Mouse (Mus musculus) kidney, postnatal 0 days (tissue): ENCODE results near the gene Mast4. TPM values are rescaled to one million over a fixed set of nuclear protein-coding genes. Genes with fewer than 3 reads are reported as not detected.

Experiments used
- ATAC-seq: fragments of 200-750 bp; cut with Nextera tagmentation; replicated peaks from 2 replicates; pipeline ENCODE4 v1.8.0; 2017; ENCODE audit warnings: low read depth, moderate number of reproducible peaks, moderate TSS enrichment, moderate library complexity; ENCODE audit not compliant: low FRiP score
- DNase-seq: peaks from one replicate; pipeline ENCODE4 v3.0.0-alpha.2; 2016; ENCODE audit warnings: low spot score
- H3K27ac ChIP-seq: fragments of 300-500 bp; sonication (generic); 2 replicates; pipeline ENCODE4 v1.5.1; 2014; ENCODE audit warnings: mild to moderate bottlenecking
- H3K27me3 ChIP-seq: fragments of 300-500 bp; sonication (generic); 2 replicates; pipeline ENCODE4 v1.6.1; 2014; ENCODE audit warnings: low read length, mixed read lengths; ENCODE audit not compliant: insufficient read depth
- H3K36me3 ChIP-seq: fragments of 300-500 bp; sonication (generic); 2 replicates; pipeline ENCODE4 v1.6.1; 2014; ENCODE audit warnings: low read length, mixed read lengths; ENCODE audit not compliant: insufficient read depth
- H3K4me1 ChIP-seq: fragments of 300-500 bp; sonication (generic); replicated peaks from 2 replicates; pipeline ENCODE4 v1.6.1; 2014; ENCODE audit warnings: antibody characterized with exemption, low read length, mixed read lengths; ENCODE audit not compliant: insufficient read depth
- H3K4me2 ChIP-seq: fragments of 300-500 bp; sonication (generic); 2 replicates; pipeline ENCODE4 v1.6.1; 2014; ENCODE audit warnings: mild to moderate bottlenecking, low read length, moderate library complexity, mixed read lengths
- H3K4me3 ChIP-seq: fragments of 300-500 bp; sonication (generic); replicated peaks from 2 replicates; pipeline ENCODE4 v1.5.1; 2014; ENCODE audit warnings: low read depth, low read length
- H3K9ac ChIP-seq: fragments of 300-500 bp; sonication (generic); 2 replicates; pipeline ENCODE4 v1.6.1; 2014; ENCODE audit warnings: low read depth, low read length
- H3K9me3 ChIP-seq: fragments of 300-500 bp; sonication (generic); replicated peaks from 2 replicates; pipeline ENCODE4 v1.6.1; 2016; ENCODE audit warnings: low read length, inconsistent platforms, mixed read lengths
- CTCF ChIP-seq: IDR thresholded peaks from 2 replicates; pipeline ENCODE4 v1.5.1; 2016; ENCODE audit warnings: antibody characterized with exemption, low read depth, mild to moderate bottlenecking, moderate library complexity
- WGBS: fragments of 180-500 bp; shearing (Covaris S2); extraction: QIAGEN DNeasy Blood & Tissue Kit; methylation state at CpG from one replicate; pipeline ENCODE4 v1.1.7; 2014; 5-methylcytosine and 5-hydroxymethylcytosine counted together
- polyA plus RNA-seq: library from polyadenylated mRNA; unstranded; fragments of >200 nt; fragmentation: Nextera tagmentation; extraction: Ambion mirVana; gene quantifications from 2 replicates; pipeline ENCODE4 v1.2.1, GENCODE M21; 2015

Gene Mast4
- polyA plus RNA-seq, 1 experiment from 2014 or later = 10.6 TPM

GRCm38 (mm10) chr13:102912867-102913266 is 421.4 kb downstream of the Mast4 start:
- Histone ChIP-seq H3K4me3 (no peak overlapping the region), H3K36me3 (no peaks in the 10 kb centered on the region), H3K9me3 (no peaks in the 10 kb centered on the region), H3K4me2 (no peak overlapping the region), H3K4me1 (no peaks in the 10 kb centered on the region), H3K9ac (no peak overlapping the region), H3K27me3 (no peaks in the 10 kb centered on the region), H3K27ac (no peak overlapping the region)
- no peak for TF ChIP-seq CTCF
- ATAC-seq (no peak), DNase-seq (no peak)
- WGBS = 80% methylated on average over 12 of the region's 12 CpGs

- WGBS = 87% methylated on average over 5 of the region's 5 CpGs
Observed at GRCm38 (mm10) chr13:102909654-102910418, 424.5 kb downstream of the Mast4 start.

GRCm38 (mm10) chr13:102906661-102907009 is 427.7 kb downstream of the Mast4 start:
- Histone ChIP-seq H3K4me3 (peak overlapping the region; percentile 59), H3K27ac (peak overlapping the region; percentile 87), H3K27me3 (no peaks in the 10 kb centered on the region), H3K4me1 (peaks cover 3% of the 10 kb centered on the region; the same call in 1 of the 2 replicates), H3K4me2 (peak overlapping the region; percentile 92), H3K9ac (peak overlapping the region; percentile 70; the same call in 1 of the 2 replicates), H3K36me3 (no peaks in the 10 kb centered on the region), H3K9me3 (no peaks in the 10 kb centered on the region)
- no peak for TF ChIP-seq CTCF
- DNase-seq (no peak), ATAC-seq (peak; percentile 38)
- WGBS = 3% methylated on average over 9 of the region's 9 CpGs

More at GRCm38 (mm10) chr13:102909654-102910418, 424.5 kb downstream of the Mast4 start:
- H3K4me2 ChIP-seq = no peak overlapping the region
- H3K27ac ChIP-seq = no peak overlapping the region
- DNase-seq = no peak
- H3K9me3 ChIP-seq = no peaks in the 10 kb centered on the region
- no peak overlapping the region for H3K9ac ChIP-seq
- ATAC-seq = no peak
- no peaks in the 10 kb centered on the region for H3K36me3 ChIP-seq
- peak; percentile 23; the same call in 1 of the 2 replicates for TF ChIP-seq CTCF
- no peak overlapping the region for H3K4me3 ChIP-seq
- H3K27me3 ChIP-seq = no peaks in the 10 kb centered on the region
- H3K4me1 ChIP-seq = peaks cover 3% of the 10 kb centered on the region; the same call in 1 of the 2 replicates

GRCm38 (mm10) chr13:102906004-102906660 is 428.2 kb downstream of the Mast4 start:
- peak; percentile 95 for DNase-seq

GRCm38 (mm10) chr13:102905361-102905950 is 428.8 kb downstream of the Mast4 start:
- Histone ChIP-seq H3K4me3 (peak overlapping the region; percentile 59), H3K27ac (peak overlapping the region; percentile 87), H3K4me2 (peak overlapping the region; percentile 92), H3K9ac (peak overlapping the region; percentile 70), H3K9me3 (no peaks in the 10 kb centered on the region), H3K27me3 (no peaks in the 10 kb centered on the region), H3K36me3 (no peaks in the 10 kb centered on the region), H3K4me1 (peaks cover 3% of the 10 kb centered on the region; the same call in 1 of the 2 replicates)
- 3% methylated on average over 16 of the region's 16 CpGs for WGBS
- DNase-seq (no peak), ATAC-seq (no peak)
- no peak for TF ChIP-seq CTCF

More at GRCm38 (mm10) chr13:102906004-102906660, 428.2 kb downstream of the Mast4 start:
- peak overlapping the region; percentile 59 for H3K4me3 ChIP-seq
- WGBS = 0% methylated on average over 16 of the region's 16 CpGs
- H3K9ac ChIP-seq = peak overlapping the region; percentile 70
- H3K4me2 ChIP-seq = peak overlapping the region; percentile 92
- no peaks in the 10 kb centered on the region for H3K27me3 ChIP-seq
- no peaks in the 10 kb centered on the region for H3K36me3 ChIP-seq
- peaks cover 3% of the 10 kb centered on the region; the same call in 1 of the 2 replicates for H3K4me1 ChIP-seq
- H3K27ac ChIP-seq = peak overlapping the region; percentile 87
- no peak for TF ChIP-seq CTCF
- peak; percentile 96 for ATAC-seq
- no peaks in the 10 kb centered on the region for H3K9me3 ChIP-seq

GRCm38 (mm10) chr13:102903689-102904088 is 430.6 kb downstream of the Mast4 start:
- peak overlapping the region; percentile 35; the same call in 1 of the 2 replicates for H3K4me2 ChIP-seq
- H3K4me1 ChIP-seq = peaks cover 18% of the 10 kb centered on the region
- WGBS = 70% methylated on average over 4 of the region's 4 CpGs
- H3K27ac ChIP-seq = no peak overlapping the region
- H3K4me3 ChIP-seq = no peak overlapping the region
- TF ChIP-seq CTCF = no peak
- no peaks in the 10 kb centered on the region for H3K9me3 ChIP-seq
- DNase-seq (no peak), ATAC-seq (no peak)
- no peaks in the 10 kb centered on the region for H3K27me3 ChIP-seq
- no peaks in the 10 kb centered on the region for H3K36me3 ChIP-seq
- no peak overlapping the region for H3K9ac ChIP-seq
